Mouse (Mus musculus): Measurements from ENCODE around the gene Lama5.
A peak's percentile ranks its signal among the peaks of the same experiment; 100 is the strongest.

Gene Lama5

GRCm38 (mm10) chr2:180224647-180225043 lies 1.0 kb downstream of the Lama5 start:
- DNase-seq (ENCODE audit: low spot score) = no peak

GRCm38 (mm10) chr2:180222250-180222649 lies 3.4 kb downstream of the Lama5 start:
- peak; percentile 59 for DNase-seq (ENCODE audit: low spot score)

GRCm38 (mm10) chr2:180221051-180221450 lies 4.6 kb downstream of the Lama5 start:
- DNase-seq (ENCODE audit: low spot score) = no peak

- no peak for DNase-seq (ENCODE audit: low spot score)
Observed at GRCm38 (mm10) chr2:180220165-180220564, 5.5 kb downstream of the Lama5 start.

- DNase-seq (ENCODE audit: low spot score) = no peak
Observed at GRCm38 (mm10) chr2:180219145-180219943, 6.3 kb downstream of the Lama5 start.

GRCm38 (mm10) chr2:180218677-180219076 lies 7.0 kb downstream of the Lama5 start:
- DNase-seq (ENCODE audit: low spot score) = no peak

GRCm38 (mm10) chr2:180218241-180218640 lies 7.4 kb downstream of the Lama5 start:
- DNase-seq (ENCODE audit: low spot score) = no peak

GRCm38 (mm10) chr2:180217587-180217986 lies 8.1 kb downstream of the Lama5 start:
- DNase-seq (ENCODE audit: low spot score) = no peak

- no peak for DNase-seq (ENCODE audit: low spot score)
Observed at GRCm38 (mm10) chr2:180216921-180217320, 8.7 kb downstream of the Lama5 start.

GRCm38 (mm10) chr2:180215951-180216350 lies 9.7 kb downstream of the Lama5 start:
- no peak for DNase-seq (ENCODE audit: low spot score)

GRCm38 (mm10) chr2:180215011-180215461 lies 10.6 kb downstream of the Lama5 start:
- no peak for DNase-seq (ENCODE audit: low spot score)

GRCm38 (mm10) chr2:180214352-180214978 lies 11.2 kb downstream of the Lama5 start:
- DNase-seq (ENCODE audit: low spot score) = no peak

- DNase-seq (ENCODE audit: low spot score) = no peak
Observed at GRCm38 (mm10) chr2:180212255-180212654, 13.4 kb downstream of the Lama5 start.

GRCm38 (mm10) chr2:180208976-180209375 lies 16.7 kb downstream of the Lama5 start:
- no peak for DNase-seq (ENCODE audit: low spot score)

GRCm38 (mm10) chr2:180207840-180208239 lies 17.8 kb downstream of the Lama5 start:
- no peak for DNase-seq (ENCODE audit: low spot score)

GRCm38 (mm10) chr2:180205956-180206280 lies 19.7 kb downstream of the Lama5 start:
- no peak for DNase-seq (ENCODE audit: low spot score)

- no peak for DNase-seq (ENCODE audit: low spot score)
Observed at GRCm38 (mm10) chr2:180205083-180205955, 20.3 kb downstream of the Lama5 start.

- no peak for DNase-seq (ENCODE audit: low spot score)
Observed at GRCm38 (mm10) chr2:180204501-180204900, 21.2 kb downstream of the Lama5 start.

GRCm38 (mm10) chr2:180202805-180203204 lies 22.9 kb downstream of the Lama5 start:
- no peak for DNase-seq (ENCODE audit: low spot score)

- no peak for DNase-seq (ENCODE audit: low spot score)
Observed at GRCm38 (mm10) chr2:180202263-180202662, 23.4 kb downstream of the Lama5 start.

GRCm38 (mm10) chr2:180201303-180201702 lies 24.4 kb downstream of the Lama5 start:
- DNase-seq (ENCODE audit: low spot score) = no peak

- DNase-seq (ENCODE audit: low spot score) = no peak
Observed at GRCm38 (mm10) chr2:180200681-180201080, 25.0 kb downstream of the Lama5 start.

- DNase-seq (ENCODE audit: low spot score) = no peak
Observed at GRCm38 (mm10) chr2:180198782-180199181, 26.9 kb downstream of the Lama5 start.
